Mouse (Mus musculus) activated CD4-positive, CD25-positive, alpha-beta regulatory T cell, adult 4 months (primary cell): ENCODE measurements around the gene Tex2. TPM values are rescaled to one million over a fixed set of nuclear protein-coding genes. Genes with fewer than 3 reads are reported as not detected.

Experiments used
- ATAC-seq: one replicate; pipeline ENCODE4 v1.8.0; 2017
- polyA plus RNA-seq, 2 experiments: library from polyadenylated mRNA; unstranded; fragments of 100-300 nt; shearing (Covaris generic); gene quantifications; one replicate each; pipeline ENCODE4 v1.2.1; 2017

Gene Tex2
- polyA plus RNA-seq, 2 experiments from 2014 or later: 25.6 to 32.9 TPM

DNA sequence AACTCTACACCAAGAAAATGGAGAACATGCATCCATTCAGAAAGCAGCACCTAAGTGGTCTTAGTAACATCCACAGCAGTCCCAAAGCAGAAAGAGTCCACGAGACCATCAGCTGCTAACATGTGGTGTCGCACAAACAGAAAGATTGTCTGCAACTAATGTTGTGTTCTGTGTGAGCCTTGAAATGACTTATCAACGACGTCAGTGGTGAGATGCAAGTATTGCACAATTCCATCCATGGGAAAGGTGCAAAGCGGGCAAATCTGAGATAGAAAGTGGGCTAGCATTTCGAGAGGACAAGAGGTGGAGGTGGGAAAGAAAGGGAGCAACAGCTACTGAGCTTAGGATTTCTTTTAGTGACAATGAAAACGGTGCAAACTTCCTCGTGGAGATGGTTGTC, 130.4 kb downstream of the Tex2 start:
- no peak for ATAC-seq

- no peak for ATAC-seq
Measured at GRCm38 (mm10) chr11:106481651-106482050, 131.6 kb downstream of the Tex2 start.

GRCm38 (mm10) chr11:106480530-106480885, 132.7 kb downstream of the Tex2 start:
- ATAC-seq: no peak

DNA sequence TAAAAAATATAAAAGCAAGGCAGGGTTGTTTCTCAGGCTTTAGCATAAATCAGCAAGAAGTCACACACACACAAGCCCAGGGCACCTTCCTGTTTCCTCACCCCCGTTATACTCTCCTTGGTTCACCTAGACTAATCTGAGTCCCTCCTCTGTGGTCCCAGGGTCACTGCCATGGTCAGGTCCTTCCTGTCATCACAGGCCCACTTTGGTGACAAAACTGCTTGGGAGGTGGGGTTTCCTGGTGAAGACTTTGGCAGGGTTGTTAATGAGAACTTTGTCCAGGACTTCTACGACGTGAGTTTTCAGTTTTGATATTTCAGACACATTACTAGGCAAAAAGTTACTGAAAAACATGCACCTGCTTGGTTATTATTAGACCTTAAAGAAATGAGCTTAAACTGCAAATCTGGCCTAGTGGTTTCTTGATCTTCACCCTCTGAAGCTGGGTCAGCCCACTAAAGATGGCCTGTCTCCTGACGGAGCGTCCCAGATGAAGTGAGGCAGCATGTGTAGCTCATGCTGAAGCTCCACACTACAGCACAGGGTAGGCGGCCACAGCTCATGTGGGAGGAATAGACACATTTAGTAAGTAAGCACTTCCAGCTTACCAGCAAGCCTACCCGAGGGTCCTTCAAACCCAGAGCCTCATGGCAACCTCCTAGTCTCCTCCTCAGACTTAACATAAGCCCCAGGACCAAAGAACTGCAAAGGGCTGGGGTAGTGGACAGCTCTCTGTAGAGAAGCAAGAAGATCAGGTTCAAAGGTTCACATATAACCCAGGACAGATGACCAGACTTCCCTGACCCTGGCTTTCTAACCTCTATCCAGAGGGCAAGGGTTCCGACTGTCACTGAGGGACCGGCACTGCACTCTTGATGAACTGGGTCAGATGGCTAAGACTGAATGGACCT, 133.3 kb downstream of the Tex2 start:
- ATAC-seq: no peak

GRCm38 (mm10) chr11:106478745-106479144, 134.5 kb downstream of the Tex2 start:
- no peak for ATAC-seq

DNA sequence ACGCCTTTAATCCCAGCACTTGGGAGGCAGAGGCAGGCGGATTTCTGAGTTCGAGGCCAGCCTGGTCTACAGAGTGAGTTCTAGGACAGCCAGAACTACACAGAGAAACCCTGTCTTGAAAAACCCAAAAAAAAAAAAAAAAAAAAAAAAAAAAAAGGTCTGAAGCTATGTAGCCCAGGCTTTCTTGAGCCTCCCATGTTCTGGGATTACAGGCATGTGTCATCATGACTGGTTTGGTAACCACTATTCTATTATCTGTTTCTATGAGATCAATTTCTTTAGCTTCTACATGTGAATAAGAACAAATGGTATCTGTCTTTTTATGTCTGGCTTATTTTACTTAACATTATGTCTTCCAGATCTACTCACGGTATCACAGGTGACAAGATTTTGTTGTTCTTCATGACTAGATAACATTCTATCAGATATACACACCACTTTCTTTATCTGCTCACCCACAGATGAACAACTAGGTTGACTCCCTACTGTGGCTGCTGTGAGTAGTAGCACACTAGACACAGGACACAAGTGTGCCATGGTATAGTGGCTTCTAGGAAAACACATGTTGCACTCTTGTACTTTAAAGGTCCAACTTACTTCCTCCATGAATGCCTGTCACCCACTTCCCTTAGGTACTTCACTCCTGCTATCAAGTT, 135.6 kb downstream of the Tex2 start:
- ATAC-seq: no peak

DNA sequence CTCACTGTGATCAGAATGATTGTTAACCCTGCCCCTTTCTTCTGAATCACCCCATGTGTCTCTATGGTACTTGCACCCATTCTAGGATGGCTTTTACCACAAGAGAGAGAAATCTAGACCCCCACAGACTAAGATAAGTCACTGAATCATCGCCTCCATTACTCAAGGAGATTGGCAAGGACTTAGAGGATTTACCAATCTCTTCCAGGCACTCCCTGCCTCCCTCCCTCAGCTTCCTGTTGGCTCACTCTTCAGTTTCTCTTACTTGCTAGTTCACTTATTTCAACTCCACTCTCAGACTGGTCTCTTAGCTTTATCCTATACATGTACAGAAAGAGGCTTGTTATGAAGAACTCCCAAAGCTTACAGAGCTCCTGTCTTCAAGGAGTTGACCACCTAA, 137.9 kb downstream of the Tex2 start:
- no peak for ATAC-seq

DNA sequence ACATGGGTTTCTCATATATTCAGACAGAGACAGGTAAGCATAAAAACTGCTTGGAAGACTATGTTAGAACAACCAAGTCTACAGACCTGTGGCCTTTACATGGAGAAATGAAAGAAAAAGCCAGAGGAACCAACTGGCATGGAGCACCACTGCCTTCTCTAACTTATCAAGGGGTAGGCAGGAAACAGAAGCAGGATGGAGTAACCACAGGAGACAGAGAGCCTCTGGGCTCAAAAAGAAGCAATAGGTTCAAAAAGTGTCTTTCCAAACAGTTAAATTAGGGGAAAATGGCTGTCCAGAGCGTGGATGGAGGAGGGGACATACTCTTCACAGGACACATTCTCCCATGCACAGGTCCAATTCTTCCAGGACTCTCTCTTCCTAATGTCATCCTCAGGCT, 141.6 kb downstream of the Tex2 start:
- ATAC-seq: no peak

DNA sequence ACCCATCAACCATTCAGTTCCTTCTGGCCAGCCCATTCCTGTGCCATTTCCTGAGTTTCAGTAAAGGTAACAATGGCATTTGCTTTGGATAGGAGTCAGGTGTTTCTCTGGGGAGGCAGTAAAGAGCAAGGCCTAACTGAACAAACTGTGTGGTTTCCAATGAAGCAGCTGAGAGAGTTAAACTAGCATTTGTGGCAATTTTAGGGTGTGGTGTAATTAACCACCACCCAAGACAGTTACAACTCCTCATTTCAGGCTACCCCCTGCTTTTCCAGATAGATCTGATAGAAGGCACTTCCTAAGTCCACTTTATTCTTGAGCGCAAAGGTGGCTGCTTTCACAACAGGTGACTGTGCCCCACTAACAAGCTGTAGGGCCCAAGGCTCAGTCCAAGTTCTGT, 144.7 kb downstream of the Tex2 start:
- ATAC-seq: no peak

DNA sequence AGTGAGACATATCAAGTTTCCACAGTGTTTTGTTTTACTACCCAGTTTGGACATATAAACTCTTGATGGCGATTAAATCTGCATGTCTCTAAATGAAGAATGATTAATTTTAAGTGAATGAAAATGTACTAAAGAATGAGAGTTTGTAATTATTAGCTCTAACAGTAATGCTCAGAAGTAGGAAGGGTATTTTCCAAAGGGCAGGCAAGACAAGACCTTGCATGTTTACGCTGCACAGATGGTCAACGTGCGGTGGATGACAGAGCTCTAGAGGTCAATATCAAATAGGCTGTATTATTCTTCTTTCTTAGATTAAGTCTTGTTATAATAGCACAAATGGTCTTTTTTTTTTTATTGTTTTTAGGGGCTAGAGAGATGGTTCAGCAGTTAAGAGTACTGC, 147.3 kb downstream of the Tex2 start:
- ATAC-seq: no peak

- ATAC-seq: no peak
Measured at GRCm38 (mm10) chr11:106465545-106465903, 147.7 kb downstream of the Tex2 start.

- no peak for ATAC-seq
Measured at GRCm38 (mm10) chr11:106464681-106465544, 148.3 kb downstream of the Tex2 start.

DNA sequence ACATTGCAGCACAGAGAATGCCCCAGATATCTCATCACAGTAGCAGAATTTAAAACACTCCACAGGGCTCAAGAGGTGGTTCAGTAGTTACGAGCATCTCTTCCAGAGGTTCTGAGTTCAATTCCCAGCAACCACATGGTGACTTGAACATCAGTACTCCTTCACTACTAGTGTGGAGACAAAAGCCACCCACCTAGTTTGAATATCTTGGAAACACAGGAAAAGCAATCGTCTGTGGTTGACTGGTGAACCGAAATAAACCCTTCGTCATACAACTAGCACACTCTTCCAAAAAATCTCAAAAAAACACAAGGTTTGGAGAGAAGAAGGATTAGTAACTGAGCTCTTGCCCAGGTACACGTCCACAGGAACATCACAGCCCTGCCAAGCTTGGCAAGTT, 149.4 kb downstream of the Tex2 start:
- ATAC-seq: no peak

- no peak for ATAC-seq
Measured at GRCm38 (mm10) chr11:106462309-106462708, 150.9 kb downstream of the Tex2 start.

DNA sequence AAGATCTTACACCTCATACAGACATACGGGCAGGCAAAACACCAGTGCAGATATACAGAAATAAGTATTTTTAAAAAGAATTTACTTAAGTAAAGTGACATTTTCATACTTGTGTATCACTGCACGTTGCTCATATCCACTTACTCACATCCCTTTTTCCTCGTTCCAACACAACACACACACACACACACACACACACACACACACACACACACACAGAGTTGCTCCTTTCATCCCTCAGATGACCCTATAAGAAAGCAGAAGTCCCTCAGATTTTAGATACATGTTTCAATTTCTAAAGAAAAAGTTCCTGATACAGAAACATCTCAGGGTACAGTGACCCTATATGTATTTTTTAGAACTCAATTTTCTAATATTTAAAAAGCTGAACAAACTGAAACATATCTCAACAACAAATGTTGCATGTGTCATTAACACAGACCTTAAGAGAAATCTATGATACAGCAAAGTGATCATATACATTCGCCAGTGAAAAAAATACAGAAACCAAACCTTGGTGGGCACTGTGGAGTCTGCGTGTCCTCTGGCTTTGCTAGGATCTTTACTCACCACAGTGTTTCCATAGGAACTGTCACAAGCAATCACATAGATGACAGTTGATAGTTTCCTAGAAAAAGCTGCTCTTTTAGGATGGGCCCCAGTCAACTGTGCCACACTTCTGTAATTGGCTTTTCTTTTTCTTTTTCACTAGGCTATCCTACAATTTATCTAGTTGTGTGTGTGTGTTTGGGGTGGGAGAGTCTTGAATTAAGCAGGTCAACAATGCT, 151.9 kb downstream of the Tex2 start:
- no peak for ATAC-seq

DNA sequence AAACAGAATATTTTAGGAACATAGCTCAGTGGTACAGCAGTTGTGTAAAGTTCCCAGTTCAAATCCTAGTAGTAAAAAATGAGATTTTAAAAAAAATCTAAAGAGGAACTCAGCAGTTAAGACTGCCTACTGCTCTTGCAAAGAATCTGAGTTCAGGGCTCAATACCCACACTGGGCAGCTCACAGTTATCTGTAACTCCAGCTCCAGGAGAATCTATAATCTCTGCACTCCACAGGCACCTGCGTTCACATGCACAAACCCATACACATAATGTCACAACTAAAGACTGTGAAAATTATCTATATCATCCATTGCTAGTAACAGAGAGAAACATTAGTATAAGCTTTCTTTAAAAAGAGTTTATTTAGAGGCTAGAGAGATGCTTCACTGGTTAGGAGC, 152.6 kb downstream of the Tex2 start:
- no peak for ATAC-seq

DNA sequence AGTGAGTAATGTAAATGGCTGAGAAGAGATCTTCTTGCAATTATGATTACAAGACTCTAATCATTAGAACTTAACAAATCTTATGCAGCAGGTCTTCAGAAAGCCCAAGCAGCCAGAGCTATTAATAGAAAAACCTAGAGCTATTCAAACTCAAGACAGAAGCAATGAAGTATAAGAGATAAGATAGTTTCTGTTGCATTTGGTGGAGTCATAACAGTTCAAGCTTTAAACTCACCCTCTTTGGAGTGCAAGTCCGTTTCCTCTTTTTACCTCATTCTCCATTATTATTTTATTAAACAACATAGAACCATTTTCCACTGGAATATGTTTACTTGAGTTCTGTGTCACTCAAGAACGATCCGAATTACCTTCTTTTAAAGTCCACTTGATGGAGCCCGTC, 154.7 kb downstream of the Tex2 start:
- ATAC-seq: no peak

Other genes with a start within 250 kb of the Tex2 start
- gene Prr29, start 248.0 kb downstream of the Tex2 start, polyA plus RNA-seq: 1 to 10 TPM; 1.1 to 1.2 TPM
- 100 to 1,000 TPM in 1 of 2 experiments, 10 to 100 TPM in 1; 94.3 to 114 TPM for gene Icam2, start 225.3 kb downstream of the Tex2 start, polyA plus RNA-seq
- 1 to 10 TPM; 1.9 to 2.4 TPM for gene Ern1, start 125.6 kb downstream of the Tex2 start, polyA plus RNA-seq
- 100 to 1,000 TPM; 102 TPM for gene Pecam1, start 137.2 kb upstream of the Tex2 start, polyA plus RNA-seq
- gene Milr1, start 137.8 kb upstream of the Tex2 start, polyA plus RNA-seq: 10 to 100 TPM; 11.9 to 12.1 TPM
- gene Polg2, start 166.1 kb upstream of the Tex2 start, polyA plus RNA-seq: 10 to 100 TPM; 10.2 to 14.9 TPM
- 100 to 1,000 TPM; 413 to 476 TPM for gene Ddx5, start 175.8 kb upstream of the Tex2 start, polyA plus RNA-seq
- 10 to 100 TPM; 26.9 to 33.3 TPM for gene Cep95, start 175.8 kb upstream of the Tex2 start, polyA plus RNA-seq